Mouse (Mus musculus) megakaryocyte, embryonic 14.5 days (primary cell): ENCODE data around the gene Pde4d.

Source experiments
- FLI1 ChIP-seq: IDR thresholded peaks from 2 replicates; pipeline ENCODE4 v1.6.1; 2012; ENCODE audit warnings: low read length, inconsistent platforms, mixed read lengths
- GATA1 ChIP-seq: IDR thresholded peaks from 3 replicates; pipeline ENCODE4 v1.6.1; 2012; ENCODE audit warnings: mixed read lengths, low read length, inconsistent platforms, borderline replicate concordance

DNA sequence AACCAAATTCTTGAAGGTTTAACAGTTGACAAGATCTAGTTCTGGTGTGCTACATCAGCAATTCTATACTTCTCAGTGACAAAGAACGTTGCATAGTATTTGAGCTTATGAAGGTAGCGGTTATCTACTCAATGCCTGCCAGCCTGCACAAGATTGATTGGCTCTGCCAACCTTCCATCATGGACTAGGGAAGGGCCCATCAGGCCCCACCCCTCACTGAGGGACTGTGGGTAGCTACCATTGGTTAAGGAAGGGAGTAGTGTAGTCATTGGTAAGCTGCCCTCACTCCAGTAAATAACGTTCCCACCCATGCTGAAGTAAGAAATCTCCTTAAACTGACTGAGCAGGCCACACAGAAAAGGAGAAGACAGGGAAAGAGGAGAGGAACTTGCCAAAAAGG, 1378.2 kb downstream of the Pde4d start:
- TF ChIP-seq GATA1 = no peak
- no peak for TF ChIP-seq FLI1
